Mouse (Mus musculus): Measurements from ENCODE around the gene Ntn5. TPM values are rescaled to one million over a fixed set of nuclear protein-coding genes. Genes with fewer than 3 reads are reported as not detected.

Gene Ntn5
- total and polyA plus RNA-seq, 2 experiments from 2014 or later: 0.73 to 1.3 TPM

- Histone ChIP-seq H3K4me2 (ENCODE audit: low read depth, low read length, poor library complexity, severe bottlenecking) (no peak overlapping the region), H3K9ac (replicated peaks; ENCODE audit: low read length, poor library complexity, severe bottlenecking) (no peak overlapping the region), H3K4me3 (ENCODE audit: low read depth, low read length) (no peak overlapping the region), H3K9me3 (ENCODE audit: low read length) (no peaks in the 10 kb centered on the region), H3K27ac (ENCODE audit: low read depth, low read length) (no peak overlapping the region), H3K27me3 (ENCODE audit: insufficient read depth, low read length) (no peaks in the 10 kb centered on the region), H3K36me3 (ENCODE audit: insufficient read depth, low read length) (peaks cover 27% of the 10 kb centered on the region), H3K4me1 (ENCODE audit: insufficient read depth, low read length) (no peaks in the 10 kb centered on the region)
- DNase-seq (ENCODE audit: low spot score) (no peak), ATAC-seq (ENCODE audit: low FRiP score) (no peak)
- TF ChIP-seq CTCF (IDR thresholded peaks at IDR 0.05): no peak
- WGBS: 84% methylated on average over 3 of the region's 3 CpGs
Observed at GRCm38 (mm10) chr7:45727625-45728024, 43.8 kb downstream of the Ntn5 start.

GRCm38 (mm10) chr7:45730727-45731431, 47.1 kb downstream of the Ntn5 start:
- H3K36me3 ChIP-seq (ENCODE audit: insufficient read depth, low read length): peaks cover 5% of the 10 kb centered on the region
- no peak overlapping the region for H3K27ac ChIP-seq (ENCODE audit: low read depth, low read length)
- DNase-seq (ENCODE audit: low spot score) (no peak), ATAC-seq (ENCODE audit: low FRiP score) (no peak)
- 18% methylated on average over 16 of the region's 16 CpGs for WGBS
- no peaks in the 10 kb centered on the region for H3K27me3 ChIP-seq (ENCODE audit: insufficient read depth, low read length)
- H3K4me2 ChIP-seq (ENCODE audit: low read depth, low read length, poor library complexity, severe bottlenecking): no peak overlapping the region
- H3K9me3 ChIP-seq (ENCODE audit: low read length): no peaks in the 10 kb centered on the region
- H3K4me3 ChIP-seq (ENCODE audit: low read depth, low read length): no peak overlapping the region
- peak; percentile 64 for TF ChIP-seq CTCF (IDR thresholded peaks at IDR 0.05)
- H3K4me1 ChIP-seq (ENCODE audit: insufficient read depth, low read length): no peaks in the 10 kb centered on the region
- H3K9ac ChIP-seq (replicated peaks; ENCODE audit: low read length, poor library complexity, severe bottlenecking): no peak overlapping the region

- no peak overlapping the region for H3K9ac ChIP-seq (replicated peaks; ENCODE audit: low read length, poor library complexity, severe bottlenecking)
- H3K4me3 ChIP-seq (ENCODE audit: low read depth, low read length): no peak overlapping the region
- H3K9me3 ChIP-seq (ENCODE audit: low read length): no peaks in the 10 kb centered on the region
- no peaks in the 10 kb centered on the region for H3K27me3 ChIP-seq (ENCODE audit: insufficient read depth, low read length)
- DNase-seq (ENCODE audit: low spot score) (no peak), ATAC-seq (ENCODE audit: low FRiP score) (no peak)
- WGBS: 86% methylated on average over 5 of the region's 5 CpGs
- H3K36me3 ChIP-seq (ENCODE audit: insufficient read depth, low read length): no peaks in the 10 kb centered on the region
- no peak overlapping the region for H3K27ac ChIP-seq (ENCODE audit: low read depth, low read length)
- no peak for TF ChIP-seq CTCF (IDR thresholded peaks at IDR 0.05)
- no peak overlapping the region for H3K4me2 ChIP-seq (ENCODE audit: low read depth, low read length, poor library complexity, severe bottlenecking)
- H3K4me1 ChIP-seq (ENCODE audit: insufficient read depth, low read length): no peaks in the 10 kb centered on the region
Observed at GRCm38 (mm10) chr7:45733477-45733876, 49.7 kb downstream of the Ntn5 start.

- peak; percentile 87 for TF ChIP-seq CTCF (IDR thresholded peaks at IDR 0.05)
Observed at GRCm38 (mm10) chr7:45739162-45739763, 55.4 kb downstream of the Ntn5 start.

GRCm38 (mm10) chr7:45739820-45740219, 56.0 kb downstream of the Ntn5 start:
- Histone ChIP-seq H3K9ac (replicated peaks; ENCODE audit: low read length, poor library complexity, severe bottlenecking) (no peak overlapping the region), H3K27me3 (ENCODE audit: insufficient read depth, low read length) (no peaks in the 10 kb centered on the region), H3K9me3 (ENCODE audit: low read length) (no peaks in the 10 kb centered on the region), H3K36me3 (ENCODE audit: insufficient read depth, low read length) (no peaks in the 10 kb centered on the region), H3K4me2 (ENCODE audit: low read depth, low read length, poor library complexity, severe bottlenecking) (no peak overlapping the region), H3K27ac (ENCODE audit: low read depth, low read length) (no peak overlapping the region), H3K4me1 (ENCODE audit: insufficient read depth, low read length) (no peaks in the 10 kb centered on the region), H3K4me3 (ENCODE audit: low read depth, low read length) (no peak overlapping the region)
- no peak for TF ChIP-seq CTCF (IDR thresholded peaks at IDR 0.05)
- WGBS: 68% methylated on average over 10 of the region's 10 CpGs
- DNase-seq (ENCODE audit: low spot score) (no peak), ATAC-seq (ENCODE audit: low FRiP score) (no peak)

More at GRCm38 (mm10) chr7:45739162-45739763, 55.4 kb downstream of the Ntn5 start:
- peak; percentile 83; the same call in 1 of the 2 replicates for ATAC-seq (ENCODE audit: low FRiP score)
- 9% methylated on average over 9 of the region's 9 CpGs for WGBS
- Histone ChIP-seq H3K9ac (replicated peaks; ENCODE audit: low read length, poor library complexity, severe bottlenecking) (no peak overlapping the region), H3K36me3 (ENCODE audit: insufficient read depth, low read length) (no peaks in the 10 kb centered on the region), H3K27me3 (ENCODE audit: insufficient read depth, low read length) (no peaks in the 10 kb centered on the region), H3K4me3 (ENCODE audit: low read depth, low read length) (no peak overlapping the region), H3K4me2 (ENCODE audit: low read depth, low read length, poor library complexity, severe bottlenecking) (no peak overlapping the region), H3K9me3 (ENCODE audit: low read length) (no peaks in the 10 kb centered on the region), H3K27ac (ENCODE audit: low read depth, low read length) (no peak overlapping the region), H3K4me1 (ENCODE audit: insufficient read depth, low read length) (no peaks in the 10 kb centered on the region)
- DNase-seq (ENCODE audit: low spot score): peak; percentile 87

- Histone ChIP-seq H3K9me3 (ENCODE audit: low read length) (no peaks in the 10 kb centered on the region), H3K9ac (replicated peaks; ENCODE audit: low read length, poor library complexity, severe bottlenecking) (no peak overlapping the region), H3K36me3 (ENCODE audit: insufficient read depth, low read length) (no peaks in the 10 kb centered on the region), H3K27me3 (ENCODE audit: insufficient read depth, low read length) (no peaks in the 10 kb centered on the region), H3K4me2 (ENCODE audit: low read depth, low read length, poor library complexity, severe bottlenecking) (no peak overlapping the region), H3K4me1 (ENCODE audit: insufficient read depth, low read length) (no peaks in the 10 kb centered on the region), H3K4me3 (ENCODE audit: low read depth, low read length) (no peak overlapping the region), H3K27ac (ENCODE audit: low read depth, low read length) (no peak overlapping the region)
- no peak for DNase-seq (ENCODE audit: low spot score)
- TF ChIP-seq CTCF (IDR thresholded peaks at IDR 0.05): no peak
- 85% methylated on average over 12 of the region's 12 CpGs for WGBS
- ATAC-seq (ENCODE audit: low FRiP score): no peak
Observed at GRCm38 (mm10) chr7:45741308-45741707, 57.5 kb downstream of the Ntn5 start.
